Mouse (Mus musculus) neural tube, embryonic 13.5 days (tissue): ENCODE results near the gene Add3. TPM values are rescaled to one million over a fixed set of nuclear protein-coding genes. Genes with fewer than 3 reads are reported as not detected.
A peak's percentile ranks its signal among the peaks of the same experiment; 100 is the strongest.

Source experiments
- ATAC-seq: fragments of 200-750 bp; cut with Nextera tagmentation; 2 replicates; pipeline ENCODE4 v1.8.0; 2017; ENCODE audit warnings: low read depth, mild to moderate bottlenecking, moderate TSS enrichment, moderate library complexity
- H3K27ac ChIP-seq: fragments of 300-500 bp; sonication (generic); replicated peaks from 2 replicates; pipeline ENCODE4 v1.5.1; 2015; ENCODE audit warnings: moderate library complexity, mild to moderate bottlenecking, inconsistent platforms
- H3K27me3 ChIP-seq: fragments of 300-500 bp; sonication (generic); 2 replicates; pipeline ENCODE4 v1.6.1; 2015; ENCODE audit warnings: mild to moderate bottlenecking, inconsistent platforms
- H3K36me3 ChIP-seq: fragments of 300-500 bp; sonication (generic); 2 replicates; pipeline ENCODE4 v1.6.1; 2015; ENCODE audit warnings: mild to moderate bottlenecking, inconsistent platforms
- H3K4me1 ChIP-seq: fragments of 300-500 bp; sonication (generic); replicated peaks from 2 replicates; pipeline ENCODE4 v1.6.1; 2015; ENCODE audit warnings: inconsistent platforms
- H3K4me2 ChIP-seq: fragments of 300-500 bp; sonication (generic); 2 replicates; pipeline ENCODE4 v1.6.1; 2015; ENCODE audit warnings: inconsistent platforms, mild to moderate bottlenecking, moderate library complexity
- H3K4me3 ChIP-seq: fragments of 300-500 bp; sonication (generic); 2 replicates; pipeline ENCODE4 v1.5.1; 2015; ENCODE audit warnings: mild to moderate bottlenecking, inconsistent platforms
- H3K9ac ChIP-seq: fragments of 300-500 bp; sonication (generic); 2 replicates; pipeline ENCODE4 v1.6.1; 2015; ENCODE audit warnings: moderate library complexity, mild to moderate bottlenecking, inconsistent platforms
- H3K9me3 ChIP-seq: fragments of 300-500 bp; sonication (generic); 2 replicates; pipeline ENCODE4 v1.6.1; 2016; ENCODE audit warnings: inconsistent platforms
- WGBS: fragments of 180-500 bp; shearing (Covaris S2); methylation state at CpG from one replicate; pipeline ENCODE4 v1.1.7; 2015; 5-methylcytosine and 5-hydroxymethylcytosine counted together
- polyA plus RNA-seq: library from polyadenylated mRNA; unstranded; fragments of >200 nt; fragmentation: Nextera tagmentation; extraction: Ambion mirVana; gene quantifications from 2 replicates; pipeline ENCODE4 v1.2.1, GENCODE M21; 2015

Add3 gene
- polyA plus RNA-seq, 1 experiment from 2014 or later, result 35.6 TPM

DNA sequence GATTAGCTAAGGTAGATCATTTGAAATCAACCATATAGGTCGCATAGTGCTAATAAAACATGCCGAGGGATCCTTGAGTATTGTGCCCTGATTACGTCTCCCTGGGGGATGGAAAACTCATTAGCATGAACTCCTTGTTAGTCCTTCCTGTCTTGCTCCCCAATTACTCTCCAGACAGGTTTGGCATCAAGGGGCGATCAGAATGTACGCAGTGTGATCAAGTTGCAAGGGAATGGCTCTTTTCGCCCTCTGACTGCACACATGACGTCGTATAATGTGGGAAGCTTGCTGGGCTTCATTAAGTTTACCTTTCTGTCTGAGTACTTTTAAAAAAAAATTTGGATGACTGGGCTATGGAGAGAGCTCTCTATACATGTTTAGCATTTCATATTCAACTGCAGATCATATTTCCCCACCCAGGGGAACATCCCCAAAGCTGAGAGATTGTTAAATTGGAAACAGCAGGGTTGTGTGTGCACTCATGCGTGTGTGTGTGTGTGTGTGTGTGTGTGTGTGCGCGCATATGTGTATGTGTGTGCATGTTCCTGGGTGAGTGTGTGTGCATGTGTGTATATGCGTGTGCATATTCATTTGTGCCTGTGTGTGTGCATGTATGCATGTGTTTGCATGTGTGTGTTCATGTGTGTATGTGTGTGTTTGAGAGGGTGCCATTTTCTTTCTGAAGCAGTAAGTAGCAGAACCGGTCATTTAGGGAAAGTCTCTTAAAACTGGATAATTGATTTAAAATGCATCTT is 3.7 kb upstream of the Add3 start:
- H3K4me3 ChIP-seq, result no peak overlapping the region
- H3K36me3 ChIP-seq, result no peaks in the 10 kb centered on the region
- no peak overlapping the region for H3K27ac ChIP-seq
- no peak overlapping the region for H3K9ac ChIP-seq
- 0 out of 2 replicates have a peak, but pooled peaks have one; percentile 28 for ATAC-seq
- H3K4me1 ChIP-seq, result peaks cover 27% of the 10 kb centered on the region
- peaks cover 4% of the 10 kb centered on the region for H3K27me3 ChIP-seq
- H3K9me3 ChIP-seq, result no peaks in the 10 kb centered on the region
- WGBS, result 60% methylated on average over 13 of the region's 13 CpGs
- H3K4me2 ChIP-seq, result no peak overlapping the region

DNA sequence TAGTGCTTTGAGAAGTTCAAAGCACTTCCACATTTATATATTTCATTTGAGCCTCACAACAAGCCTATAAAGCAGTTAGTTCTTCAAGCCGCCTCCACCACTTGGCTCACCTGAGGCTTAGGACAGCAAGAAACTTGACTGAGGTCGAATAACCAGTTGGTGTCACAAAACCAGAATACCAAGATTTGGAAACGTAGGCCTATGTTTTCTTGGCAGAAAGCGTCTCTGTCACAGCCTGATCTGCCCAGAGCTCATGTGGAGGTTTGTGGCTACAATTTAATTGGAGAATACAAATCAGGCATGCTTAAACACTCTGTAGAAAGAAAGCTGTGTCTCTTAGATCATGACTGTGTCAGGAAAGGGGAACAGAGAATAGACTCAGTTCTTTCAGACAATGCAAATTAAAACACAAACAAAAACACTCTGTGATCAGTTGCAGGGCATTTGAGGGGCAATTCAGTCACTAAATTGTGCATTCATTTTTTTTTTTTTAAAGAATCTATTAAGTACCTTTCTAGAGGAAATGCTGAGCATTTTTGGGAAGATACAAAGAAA is 3.0 kb upstream of the Add3 start:
- Histone ChIP-seq H3K4me1 (peaks cover 34% of the 10 kb centered on the region), H3K36me3 (no peaks in the 10 kb centered on the region), H3K4me2 (no peak overlapping the region), H3K9ac (no peak overlapping the region), H3K27me3 (peaks cover 7% of the 10 kb centered on the region), H3K27ac (0 out of 2 replicates have a peak overlapping the region, but pooled peaks have one; percentile 5), H3K9me3 (no peaks in the 10 kb centered on the region), H3K4me3 (no peak overlapping the region)
- no peak for ATAC-seq
- WGBS, result 50% methylated on average over 4 of the region's 4 CpGs

DNA sequence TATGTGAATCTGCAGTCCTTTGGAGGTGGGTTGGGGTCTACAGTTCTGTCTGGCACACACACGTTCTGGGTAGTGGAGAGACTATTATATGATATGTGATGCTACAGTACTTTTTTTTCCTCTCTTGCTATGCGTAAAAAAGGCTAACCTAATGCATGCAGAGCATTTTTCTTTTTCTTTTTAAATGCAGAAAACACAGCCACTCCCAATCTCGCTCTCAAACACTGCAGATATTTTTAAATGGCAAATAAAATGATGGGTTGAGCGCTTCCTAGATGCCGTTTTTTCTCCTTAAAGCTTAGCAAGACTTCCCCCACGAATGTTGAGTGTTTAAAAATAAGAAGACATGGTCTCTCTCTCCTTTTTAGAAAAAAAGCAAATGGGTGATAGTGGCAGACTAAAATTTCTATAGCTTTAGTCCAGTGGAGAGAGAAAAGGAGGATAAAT is 584 bp downstream of the Add3 start:
- ATAC-seq, result no peak
- H3K4me2 ChIP-seq, result peak overlapping the region; percentile 84
- peaks cover 52% of the 10 kb centered on the region for H3K4me1 ChIP-seq
- H3K9ac ChIP-seq, result peak overlapping the region; percentile 69
- peak overlapping the region; percentile 77 for H3K27ac ChIP-seq
- H3K4me3 ChIP-seq, result peak overlapping the region; percentile 77
- no peaks in the 10 kb centered on the region for H3K9me3 ChIP-seq
- no peaks in the 10 kb centered on the region for H3K36me3 ChIP-seq
- 6% methylated on average over 6 of the region's 6 CpGs for WGBS
- peaks cover 7% of the 10 kb centered on the region for H3K27me3 ChIP-seq

DNA sequence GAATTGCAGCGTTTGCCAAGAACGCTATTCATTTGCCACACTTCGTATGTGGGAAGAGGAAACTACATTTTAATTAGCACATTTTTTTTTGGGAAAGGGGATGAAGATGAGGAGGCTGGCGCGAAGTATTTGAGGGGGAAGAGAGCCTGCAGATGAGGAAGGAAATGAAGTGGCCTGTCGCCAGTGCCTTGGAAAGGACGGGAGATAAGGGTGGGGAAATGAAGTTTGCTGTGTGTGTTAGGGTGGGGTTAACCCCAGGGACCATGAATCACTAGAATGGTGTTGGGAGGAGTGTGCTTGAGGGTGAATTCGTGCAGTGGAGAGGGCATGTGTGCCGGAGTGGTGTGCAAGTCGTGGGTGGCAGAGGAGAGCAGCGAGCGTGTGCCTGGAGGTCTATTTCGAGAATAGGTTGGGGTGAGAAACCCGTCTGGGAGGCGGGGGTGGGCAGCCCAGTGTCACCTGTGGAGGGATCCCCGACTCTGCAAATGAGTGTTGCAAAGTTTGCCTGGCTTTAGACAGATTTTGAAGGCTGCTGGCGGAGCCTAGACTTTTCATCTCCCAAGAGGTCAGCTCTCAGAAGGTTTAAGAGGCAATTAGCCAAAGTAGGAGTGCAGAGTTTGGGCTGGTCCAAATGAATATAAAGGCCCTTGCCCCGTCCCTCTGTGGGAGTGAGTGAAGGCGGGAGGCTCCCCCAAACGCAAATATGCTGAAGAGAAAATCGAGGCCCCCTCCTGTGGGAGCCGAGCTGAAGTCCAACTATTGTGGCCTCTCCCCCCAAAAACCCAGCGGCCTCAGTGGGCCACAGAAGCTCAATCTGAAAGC is 1.2 kb downstream of the Add3 start:
- Histone ChIP-seq H3K9ac (peak overlapping the region; percentile 69), H3K27ac (peak overlapping the region; percentile 77), H3K4me3 (peak overlapping the region; percentile 77), H3K9me3 (no peaks in the 10 kb centered on the region), H3K4me2 (peak overlapping the region; percentile 84), H3K27me3 (peaks cover 7% of the 10 kb centered on the region), H3K36me3 (no peaks in the 10 kb centered on the region), H3K4me1 (peaks cover 47% of the 10 kb centered on the region)
- peak; percentile 9 for ATAC-seq
- WGBS, result 3% methylated on average over 23 of the region's 23 CpGs

DNA sequence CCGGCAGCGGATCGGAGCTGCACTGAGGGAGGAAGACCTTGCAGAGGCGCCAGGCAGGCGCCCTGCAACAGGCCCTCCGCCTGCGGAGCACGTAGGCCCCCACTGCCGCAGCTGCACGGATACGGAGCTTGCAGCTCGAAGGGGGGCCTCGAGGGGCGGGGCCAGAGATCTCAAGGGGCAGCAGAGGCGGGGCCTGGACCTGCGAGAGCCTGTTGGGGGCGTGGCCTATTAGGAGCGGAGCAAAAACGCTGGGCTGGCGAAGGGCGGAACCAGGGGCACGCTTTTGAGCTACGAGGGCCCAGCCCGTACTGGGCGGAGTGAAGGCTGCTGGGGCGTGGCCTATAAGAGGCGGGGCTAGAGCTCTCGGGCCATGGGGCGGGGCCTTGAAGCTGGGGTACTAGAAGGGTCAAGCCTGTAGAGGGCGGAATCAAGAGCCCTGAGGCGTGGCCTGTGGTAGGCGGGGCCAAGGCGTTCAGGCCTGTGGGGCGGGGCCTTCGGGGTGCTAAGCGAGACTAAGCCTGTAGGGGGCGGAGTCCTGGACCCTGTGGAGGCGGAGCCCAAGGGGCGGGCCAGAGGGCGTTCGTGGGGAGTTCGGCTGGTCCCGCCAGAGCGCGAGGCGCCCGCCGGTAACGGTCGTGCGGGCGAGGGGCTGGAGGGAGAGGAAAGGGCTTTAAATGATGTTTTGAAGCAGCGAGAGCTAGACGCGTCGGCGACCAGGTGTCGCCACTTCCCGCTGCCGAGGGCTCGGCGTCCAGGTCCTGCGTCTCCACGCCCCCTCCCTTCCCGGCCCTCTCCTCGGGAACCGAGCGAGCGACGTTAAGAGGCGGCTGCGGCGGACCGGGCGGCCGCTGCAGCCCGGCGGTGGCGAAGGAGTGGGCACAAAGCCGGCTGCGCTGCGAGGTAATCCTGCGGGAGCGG is 2.2 kb downstream of the Add3 start:
- Histone ChIP-seq H3K4me1 (peaks cover 40% of the 10 kb centered on the region), H3K9me3 (no peaks in the 10 kb centered on the region), H3K4me2 (peak overlapping the region; percentile 84), H3K4me3 (peak overlapping the region; percentile 77), H3K27ac (peak overlapping the region; percentile 77), H3K9ac (peak overlapping the region; percentile 86), H3K36me3 (no peaks in the 10 kb centered on the region), H3K27me3 (peaks cover 7% of the 10 kb centered on the region)
- under 1% methylated on average over 84 of the region's 84 CpGs for WGBS
- ATAC-seq, result peak; percentile 96

DNA sequence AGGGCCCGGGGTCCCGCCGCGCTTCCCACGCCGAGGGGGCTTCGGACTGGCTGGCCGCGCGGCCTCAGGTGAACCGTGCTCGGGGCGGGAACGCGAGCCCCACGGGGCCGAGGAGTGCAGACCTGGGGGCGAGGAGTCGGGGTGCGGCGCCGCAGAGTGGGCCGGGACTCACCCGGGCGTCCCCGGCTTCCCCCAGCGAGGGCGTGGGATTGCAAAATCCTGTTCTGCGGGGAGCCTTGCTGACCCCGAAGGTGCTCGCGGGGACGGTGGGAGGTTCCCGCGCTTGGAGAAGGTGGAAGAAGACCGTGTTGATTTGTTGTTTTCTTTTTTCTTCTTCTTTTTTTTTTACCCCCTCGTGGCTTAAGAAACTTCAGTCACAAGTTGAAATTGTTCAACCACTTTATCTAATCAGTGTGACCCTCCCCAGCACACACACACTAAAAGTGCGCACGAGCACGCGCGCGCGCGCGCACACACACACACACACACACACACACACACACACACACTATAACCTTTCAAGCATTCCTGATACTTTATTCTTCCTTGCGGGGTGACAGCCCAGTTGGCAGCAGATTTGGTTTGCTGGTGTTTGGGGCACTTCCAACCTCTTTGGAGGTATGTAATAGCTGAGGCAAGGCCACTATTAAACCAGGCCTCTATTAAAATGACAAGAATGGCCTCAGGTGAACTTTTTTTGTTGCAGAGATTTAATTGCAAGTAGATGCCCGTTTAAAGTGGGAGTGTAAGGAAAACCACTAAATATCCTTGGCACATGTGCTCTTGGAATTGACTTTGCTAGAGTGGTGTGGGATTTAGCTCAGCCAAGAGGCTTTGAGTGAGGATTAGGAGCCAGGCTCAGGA is 3.1 kb downstream of the Add3 start:
- under 1% methylated on average over 46 of the region's 48 CpGs for WGBS
- no peaks in the 10 kb centered on the region for H3K36me3 ChIP-seq
- no peak; the same call in 1 of the 2 replicates for ATAC-seq
- peak overlapping the region; percentile 23 for H3K27ac ChIP-seq
- peak overlapping the region; percentile 86 for H3K9ac ChIP-seq
- no peaks in the 10 kb centered on the region for H3K9me3 ChIP-seq
- peak overlapping the region; percentile 77 for H3K4me3 ChIP-seq
- peaks cover 7% of the 10 kb centered on the region for H3K27me3 ChIP-seq
- peak overlapping the region; percentile 84 for H3K4me2 ChIP-seq
- peaks cover 40% of the 10 kb centered on the region for H3K4me1 ChIP-seq

DNA sequence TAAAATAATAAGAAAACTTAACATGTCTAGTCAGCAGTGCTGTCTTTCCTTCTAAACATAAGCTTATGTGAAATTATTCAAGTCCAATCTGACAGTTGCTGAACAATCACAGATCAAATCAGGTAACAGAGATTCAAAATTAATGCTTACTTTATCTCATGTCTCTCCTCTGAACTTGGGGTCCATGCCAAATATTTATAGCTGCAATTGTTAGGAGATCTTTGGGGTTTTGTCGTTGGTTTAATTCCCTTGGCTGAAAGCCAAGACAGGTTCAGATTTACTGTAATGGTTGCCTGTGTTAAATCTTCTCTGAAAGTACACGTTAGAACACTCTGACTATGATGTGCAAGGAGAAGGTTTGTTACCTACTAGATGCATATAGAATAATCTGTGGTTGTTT is 4.8 kb downstream of the Add3 start:
- H3K4me2 ChIP-seq, result peak overlapping the region; percentile 20; the same call in 1 of the 2 replicates
- H3K9me3 ChIP-seq, result no peaks in the 10 kb centered on the region
- H3K4me3 ChIP-seq, result no peak overlapping the region
- 4% methylated on average over 2 of the region's 2 CpGs for WGBS
- ATAC-seq, result no peak
- peaks cover 39% of the 10 kb centered on the region for H3K4me1 ChIP-seq
- no peak overlapping the region for H3K9ac ChIP-seq
- H3K27me3 ChIP-seq, result peaks cover 7% of the 10 kb centered on the region
- H3K36me3 ChIP-seq, result no peaks in the 10 kb centered on the region
- no peak overlapping the region for H3K27ac ChIP-seq

DNA sequence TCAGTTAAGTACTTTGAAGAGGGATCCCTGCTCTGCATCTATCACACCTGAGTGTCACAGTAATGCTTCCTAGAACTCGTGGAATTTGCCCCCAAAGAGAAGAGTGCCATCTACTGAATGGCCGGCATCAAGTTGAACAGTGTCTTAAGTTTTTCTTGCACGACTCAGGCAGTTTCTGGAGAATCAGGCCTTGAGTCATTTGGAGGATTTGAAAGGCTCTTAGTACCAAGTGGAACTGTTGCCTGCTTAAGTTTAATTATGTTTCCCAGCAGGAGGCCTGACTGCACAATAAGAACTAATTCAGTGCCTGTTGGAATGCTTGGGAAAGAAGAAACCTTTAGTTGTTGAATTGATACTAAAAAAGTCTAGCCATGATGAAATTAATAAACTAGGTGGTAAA is 9.1 kb downstream of the Add3 start:
- WGBS, result 13% methylated on average over 3 of the region's 3 CpGs
- ATAC-seq, result no peak
- no peaks in the 10 kb centered on the region for H3K36me3 ChIP-seq

DNA sequence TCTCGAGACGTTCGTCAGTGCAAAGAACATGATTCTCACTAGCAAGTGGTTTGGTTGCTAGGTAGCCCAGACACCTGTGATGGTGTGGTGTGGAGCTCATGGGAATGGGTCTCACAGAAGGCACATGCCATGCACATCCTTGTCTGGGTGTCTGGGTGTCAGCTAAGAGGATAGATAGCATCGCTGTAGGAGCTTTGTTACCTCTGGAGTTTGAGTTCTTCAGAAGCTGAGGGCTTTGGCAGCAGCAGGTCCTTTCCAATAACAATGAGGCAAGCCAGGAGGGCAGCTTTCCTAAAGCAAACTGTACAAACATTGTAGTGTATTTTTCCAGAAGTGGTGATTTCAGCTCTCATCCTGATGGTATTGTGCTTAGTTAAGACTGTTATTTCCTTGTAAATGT is 12.2 kb downstream of the Add3 start:
- ATAC-seq, result no peak

More for the DNA sequence above, 9.1 kb downstream of the Add3 start:
- Histone ChIP-seq H3K9me3 (no peaks in the 10 kb centered on the region), H3K9ac (no peak overlapping the region), H3K27ac (no peak overlapping the region), H3K4me1 (peaks cover 7% of the 10 kb centered on the region), H3K4me3 (no peak overlapping the region), H3K27me3 (no peaks in the 10 kb centered on the region), H3K4me2 (no peak overlapping the region)

DNA sequence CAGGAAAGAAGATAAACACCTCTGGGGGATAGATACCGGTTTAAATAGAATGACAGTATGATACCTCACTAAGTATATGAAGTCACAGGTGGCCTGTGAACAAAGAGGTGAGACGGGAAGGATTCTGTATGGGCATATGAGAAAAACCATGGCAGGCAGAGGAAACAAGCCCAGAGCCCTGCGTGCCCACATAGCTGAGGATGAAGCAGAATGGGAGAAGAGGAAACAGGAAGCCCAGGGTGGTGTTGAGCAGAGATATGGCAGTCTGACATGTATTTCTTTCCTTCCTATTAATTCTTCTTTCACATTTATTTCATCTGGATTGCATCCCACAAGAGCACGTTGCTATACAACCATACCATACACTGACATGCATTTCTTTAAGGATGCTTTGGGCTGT is 12.9 kb downstream of the Add3 start:
- Histone ChIP-seq H3K4me3 (no peak overlapping the region), H3K9ac (no peak overlapping the region), H3K27me3 (no peaks in the 10 kb centered on the region), H3K4me1 (no peaks in the 10 kb centered on the region), H3K27ac (no peak overlapping the region), H3K4me2 (no peak overlapping the region), H3K9me3 (no peaks in the 10 kb centered on the region), H3K36me3 (no peaks in the 10 kb centered on the region)
- no peak for ATAC-seq
- 81% methylated on average over 4 of the region's 4 CpGs for WGBS

More for the DNA sequence above, 12.2 kb downstream of the Add3 start:
- Histone ChIP-seq H3K27me3 (no peaks in the 10 kb centered on the region), H3K4me2 (no peak overlapping the region), H3K27ac (no peak overlapping the region), H3K9ac (no peak overlapping the region), H3K4me3 (no peak overlapping the region), H3K4me1 (no peaks in the 10 kb centered on the region), H3K9me3 (no peaks in the 10 kb centered on the region), H3K36me3 (no peaks in the 10 kb centered on the region)
- WGBS, result 85% methylated on average over 4 of the region's 4 CpGs

DNA sequence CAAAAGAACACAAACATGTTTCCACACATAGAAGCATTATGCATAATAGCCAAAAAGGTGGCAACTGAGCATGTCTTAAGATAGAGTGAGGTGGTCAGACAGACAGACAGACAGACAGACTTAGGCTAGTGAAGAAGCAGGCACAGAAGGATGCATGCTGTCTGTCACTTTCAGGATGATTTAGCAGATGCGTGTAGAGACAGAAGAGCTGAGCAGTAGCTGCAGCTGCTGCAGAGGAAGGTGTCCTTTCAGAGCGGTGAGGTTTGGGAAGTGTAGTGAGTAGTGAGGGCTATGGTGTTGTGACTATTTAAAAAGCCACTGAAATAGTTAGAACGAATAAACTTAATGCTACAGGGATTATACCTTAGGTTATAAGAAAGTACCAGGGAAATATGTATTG is 13.9 kb downstream of the Add3 start:
- Histone ChIP-seq H3K4me2 (no peak overlapping the region), H3K36me3 (no peaks in the 10 kb centered on the region), H3K27me3 (no peaks in the 10 kb centered on the region), H3K9ac (no peak overlapping the region), H3K9me3 (no peaks in the 10 kb centered on the region), H3K4me3 (no peak overlapping the region), H3K27ac (no peak overlapping the region), H3K4me1 (no peaks in the 10 kb centered on the region)
- no peak for ATAC-seq
- WGBS, result 87% methylated on average over 3 of the region's 3 CpGs
